Mouse (Mus musculus) 416B (cell line): ENCODE data around the gene Rgs16.
"Not testable (repeated sequence)": the region's sequence is repeated elsewhere in the genome, so short reads cannot be mapped to it uniquely, and the experiment has no call there.

Experiments
- DNase-seq: peaks from one replicate; pipeline ENCODE4 v3.0.0; 2011; ENCODE audit warnings: low read depth

Rgs16 gene

GRCm38 (mm10) chr1:153751763-153752301 is 11.7 kb downstream of the Rgs16 start:
- DNase-seq: peak; percentile 78

DNA sequence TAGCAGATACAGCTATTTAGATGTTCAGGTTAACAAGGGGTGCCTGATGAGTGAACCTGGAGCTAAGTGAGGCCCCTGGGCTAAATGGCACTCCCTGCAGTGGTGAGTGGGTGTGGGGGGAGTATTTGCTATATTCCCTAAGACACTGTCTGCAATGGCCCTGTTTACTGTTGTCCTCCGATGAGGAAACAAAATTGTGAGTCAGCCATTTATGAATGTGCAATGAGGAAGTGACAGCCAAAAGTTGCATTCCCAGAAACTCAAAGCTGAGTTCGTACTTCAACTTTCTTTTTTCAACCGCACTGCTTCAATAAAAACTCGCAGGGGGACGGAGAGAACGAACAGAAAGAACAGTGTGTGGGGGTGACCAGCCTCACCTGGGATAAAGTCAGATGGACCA is 12.4 kb downstream of the Rgs16 start:
- DNase-seq: peak; percentile 55

- no peak for DNase-seq
These were observed 13.7 kb downstream of the Rgs16 start for GRCm38 (mm10) chr1:153753725-153754464.

- no peak for DNase-seq
These were observed 24.0 kb downstream of the Rgs16 start for GRCm38 (mm10) chr1:153764136-153764535.

- DNase-seq: no peak
These were observed 26.1 kb downstream of the Rgs16 start for GRCm38 (mm10) chr1:153766298-153766697.

- no peak for DNase-seq
These were observed 27.1 kb downstream of the Rgs16 start for GRCm38 (mm10) chr1:153767281-153767680.

DNA sequence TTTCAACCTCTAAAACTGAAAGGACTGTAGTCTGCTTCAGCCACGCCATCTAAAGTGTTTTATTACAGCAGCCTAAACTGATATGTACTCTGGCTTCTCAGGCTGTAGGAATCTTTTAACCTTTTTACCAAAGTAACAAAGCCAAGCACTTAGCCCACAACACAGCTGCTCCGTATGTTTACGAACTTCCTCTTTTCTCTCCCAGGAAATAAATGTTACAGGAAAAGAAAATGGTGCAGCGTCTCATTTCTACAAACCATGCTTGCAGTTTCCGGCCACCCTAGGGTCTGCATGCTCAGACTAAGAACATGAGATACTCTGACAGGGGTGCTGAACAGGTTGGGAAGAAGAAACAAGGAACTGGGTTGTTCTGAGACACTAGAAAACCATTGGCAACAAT is 28.3 kb downstream of the Rgs16 start:
- DNase-seq: peak; percentile 10

- DNase-seq: not testable (repeated sequence)
These were observed 29.4 kb downstream of the Rgs16 start for GRCm38 (mm10) chr1:153769571-153769970.

DNA sequence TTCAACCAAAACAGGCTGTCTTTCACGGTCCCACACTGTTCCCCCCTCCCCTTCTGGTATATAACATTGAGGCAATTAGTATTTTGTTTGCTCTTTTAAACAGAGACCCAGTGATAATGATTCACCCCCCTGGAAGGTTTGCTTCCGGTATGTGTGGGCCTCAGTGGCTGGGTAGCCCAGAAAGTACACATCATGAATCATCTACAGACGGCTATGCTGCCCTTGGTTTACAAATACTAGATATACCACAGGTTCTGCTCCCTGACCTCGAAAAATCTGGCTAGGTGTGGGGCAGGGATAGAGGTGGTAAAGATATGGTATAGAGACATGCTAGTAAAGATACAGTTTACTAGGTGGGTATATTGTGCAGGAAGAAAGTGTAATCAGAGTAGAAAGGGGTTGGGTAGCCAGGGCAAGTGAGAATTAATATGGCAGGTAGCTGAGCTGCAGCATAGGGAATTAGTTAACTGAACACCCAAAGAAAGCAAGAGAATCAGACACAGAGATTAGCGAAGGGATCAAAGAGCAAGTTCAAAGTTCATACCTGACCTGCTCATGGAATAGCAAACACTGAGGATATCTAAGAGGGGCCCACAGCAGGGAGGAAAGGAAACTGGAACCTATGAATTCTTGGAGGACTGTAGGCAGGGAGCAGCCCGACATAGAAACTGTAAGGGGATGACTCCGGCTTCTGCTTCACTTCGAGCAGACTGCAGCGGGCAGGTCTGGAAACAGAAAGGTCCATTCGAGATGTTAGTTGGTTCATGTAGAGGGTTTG is 30.0 kb downstream of the Rgs16 start:
- DNase-seq: no peak

DNA sequence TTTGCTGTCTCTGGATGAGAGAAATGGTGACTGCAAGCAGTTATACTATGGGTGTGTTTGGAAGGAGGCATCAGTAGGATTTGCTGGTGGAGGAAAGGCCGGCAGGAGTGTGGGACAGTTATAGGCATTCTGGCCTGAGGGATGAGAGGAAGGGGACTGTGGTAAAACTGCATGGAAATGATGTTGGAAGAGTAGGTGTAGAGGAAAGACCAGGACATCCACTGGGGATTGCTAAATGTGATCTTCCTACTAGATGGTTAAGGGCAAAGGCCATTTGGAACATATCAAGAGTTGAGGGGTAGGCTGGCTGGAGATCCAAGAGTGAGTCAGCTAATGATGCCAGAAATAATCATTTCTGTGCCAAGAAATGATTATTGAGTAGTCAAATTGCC is 30.6 kb downstream of the Rgs16 start:
- DNase-seq: no peak

- DNase-seq: no peak
These were observed 35.0 kb downstream of the Rgs16 start for GRCm38 (mm10) chr1:153775174-153775573.

- DNase-seq: no peak
These were observed 36.1 kb downstream of the Rgs16 start for GRCm38 (mm10) chr1:153776257-153776656.

GRCm38 (mm10) chr1:153778205-153778604 is 38.1 kb downstream of the Rgs16 start:
- no peak for DNase-seq

DNA sequence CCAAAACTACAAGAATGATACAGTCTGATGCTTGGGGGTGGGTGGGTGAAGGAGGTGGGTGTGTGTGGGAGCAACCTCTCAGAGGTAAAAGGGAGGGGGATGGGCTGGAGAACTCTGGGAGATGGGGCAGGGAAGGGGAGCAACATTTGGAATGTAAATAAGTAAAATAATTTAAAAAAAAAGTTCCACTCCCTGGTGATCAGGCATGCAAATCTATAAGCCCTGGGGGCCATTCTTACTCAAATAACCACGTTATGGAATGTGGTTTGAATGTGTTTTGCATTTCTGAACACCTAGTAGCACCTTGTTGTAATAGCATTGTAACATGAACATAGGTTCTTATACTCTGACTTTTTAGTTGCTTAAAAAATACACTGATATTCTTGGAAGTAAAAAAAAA is 43.2 kb downstream of the Rgs16 start:
- DNase-seq: no peak

DNA sequence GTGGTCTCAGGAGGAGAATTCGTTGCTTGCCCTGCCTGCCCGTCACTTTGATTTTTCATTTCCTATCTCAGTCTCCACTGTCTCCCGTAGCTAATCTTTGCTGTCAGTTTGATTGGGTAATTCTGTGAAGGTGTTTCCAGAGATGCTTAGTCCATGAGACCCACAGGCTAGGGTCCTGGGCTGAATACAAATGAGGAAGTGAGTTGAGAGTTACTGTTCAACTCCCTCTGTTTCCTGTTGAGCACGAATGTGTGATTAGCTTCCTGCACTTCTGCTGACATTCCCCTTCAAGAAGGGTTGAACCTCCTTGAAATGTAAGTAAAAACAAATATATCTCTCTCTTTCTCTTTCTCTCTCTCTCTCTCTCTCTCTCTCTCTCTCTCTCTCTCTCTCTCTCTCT is 45.5 kb downstream of the Rgs16 start:
- DNase-seq: peak; percentile 21

- DNase-seq: no peak
These were observed 50.6 kb downstream of the Rgs16 start for GRCm38 (mm10) chr1:153790708-153791107.

DNA sequence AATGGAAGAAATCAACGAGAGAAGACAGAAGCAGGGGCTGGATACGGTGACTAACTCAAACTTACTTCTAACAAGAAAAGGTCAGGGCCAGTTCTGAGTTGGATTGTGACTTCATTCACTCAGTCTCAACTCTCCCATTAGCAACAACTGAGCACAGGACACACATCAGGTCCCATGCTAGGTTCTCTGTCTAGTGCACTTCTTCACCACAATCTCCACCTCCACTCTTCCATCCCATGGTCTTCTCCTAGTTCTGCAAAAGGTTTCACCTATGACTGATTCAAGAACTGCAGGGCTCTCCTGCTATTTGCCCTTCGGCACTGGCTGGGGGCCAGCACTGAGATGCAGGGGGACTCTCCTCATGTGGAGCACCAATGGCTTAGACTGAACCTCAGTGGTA is 54.1 kb downstream of the Rgs16 start:
- DNase-seq: no peak
